Mouse (Mus musculus) neural tube, postnatal 0 days (tissue): ENCODE measurements around the gene Gli1. TPM values are rescaled to one million over a fixed set of nuclear protein-coding genes. Genes with fewer than 3 reads are reported as not detected.

Source experiments
- polyA plus RNA-seq: library from polyadenylated mRNA; unstranded; fragments of >200 nt; fragmentation: Nextera tagmentation; extraction: Ambion mirVana; gene quantifications from 2 replicates; pipeline ENCODE4 v1.2.1, GENCODE M21; 2015

Gene Gli1
- 1.3 and 1.8 TPM in 2 replicates for polyA plus RNA-seq

GRCm38 (mm10) chr10:127341891-127342639 lies at the start of gene Gli1:
Gene Gli1 (minus strand): TSS chr10:127341974.

GRCm38 (mm10) chr10:127380251-127380691 lies 38.5 kb upstream of the Gli1 start, which contains the start of gene R3hdm2:
Gene R3hdm2 (plus strand): TSS chr10:127380327.

GRCm38 (mm10) chr10:127369834-127370820 lies 28.4 kb upstream of the Gli1 start, which contains the start of gene Inhbc:
Gene Inhbc (minus strand): TSS chr10:127370431.

GRCm38 (mm10) chr10:127353909-127354895 lies 12.4 kb upstream of the Gli1 start, which contains the start of gene Inhbe:
Gene Inhbe (minus strand): TSS chr10:127354411.

GRCm38 (mm10) chr10:127321621-127322020 lies 20.2 kb downstream of the Gli1 start, which contains the start of gene Arhgap9:
Gene Arhgap9 (plus strand): TSS chr10:127321964.

GRCm38 (mm10) chr10:127311476-127312355 lies 30.1 kb downstream of the Gli1 start, which contains the start of gene Mars:
Gene Mars (minus strand): TSS chr10:127311786.

GRCm38 (mm10) chr10:127288800-127289572 lies 52.8 kb downstream of the Gli1 start, which contains the start of gene Mbd6:
Gene Mbd6 (minus strand): TSS chr10:127289018.

Other genes starting within 250 kb of the Gli1 start
- gene Os9, start 220.8 kb downstream of the Gli1 start, polyA plus RNA-seq = 115 and 116 TPM in 2 replicates
- 66.8 and 76.6 TPM in 2 replicates for gene B4galnt1, start 176.7 kb downstream of the Gli1 start, polyA plus RNA-seq
- gene Slc26a10, start 161.3 kb downstream of the Gli1 start, polyA plus RNA-seq = 0.72 and 1.1 TPM in 2 replicates
- gene Arhgef25, start 151.9 kb downstream of the Gli1 start, polyA plus RNA-seq = 25.7 and 26.8 TPM in 2 replicates
- 168 and 199 TPM in 2 replicates for gene Dtx3, start 146.2 kb downstream of the Gli1 start, polyA plus RNA-seq
- 17.1 and 19.0 TPM in 2 replicates for gene Pip4k2c, start 130.4 kb downstream of the Gli1 start, polyA plus RNA-seq
- gene Kif5a, start 78.6 kb downstream of the Gli1 start, polyA plus RNA-seq = 102 and 109 TPM in 2 replicates
- gene Dctn2, start 75.6 kb downstream of the Gli1 start, polyA plus RNA-seq = 294 and 319 TPM in 2 replicates
- 9.4 and 12.3 TPM in 2 replicates for gene Mbd6, start 53.0 kb downstream of the Gli1 start, polyA plus RNA-seq
- 85.2 and 93.5 TPM in 2 replicates for gene Mars, start 30.2 kb downstream of the Gli1 start, polyA plus RNA-seq
- gene Arhgap9, start 20.0 kb downstream of the Gli1 start, polyA plus RNA-seq = 1.5 and 1.7 TPM in 2 replicates
- 0.04 and 0.05 TPM in 2 replicates for gene Inhbe, start 12.4 kb upstream of the Gli1 start, polyA plus RNA-seq
- not detected in 2 replicates for gene Inhbc, start 28.5 kb upstream of the Gli1 start, polyA plus RNA-seq
- 40.8 and 50.2 TPM in 2 replicates for gene R3hdm2, start 38.4 kb upstream of the Gli1 start, polyA plus RNA-seq
- 0.76 and 1.5 TPM in 2 replicates for gene Stac3, start 159.7 kb upstream of the Gli1 start, polyA plus RNA-seq
- gene Ndufa4l2, start 173.0 kb upstream of the Gli1 start, polyA plus RNA-seq = 13.7 and 15.6 TPM in 2 replicates
- gene Shmt2, start 180.5 kb upstream of the Gli1 start, polyA plus RNA-seq = 41.3 and 47.0 TPM in 2 replicates
- 92.7 and 112 TPM in 2 replicates for gene Nxph4, start 192.6 kb upstream of the Gli1 start, polyA plus RNA-seq